12 mouse cellular contexts compared by ENCODE assay signal in genomic region chr1:60599013-60599701, GRCm38 (mm10). TPM values are rescaled to one million over a fixed set of nuclear protein-coding genes. Genes with fewer than 3 reads are reported as not detected.
A peak's percentile ranks its signal among the peaks of the same experiment; 100 is the strongest.
DNase-seq lines count a peak whose midpoint lies in the region; ATAC-seq lines count a peak whose summit lies in the region.
"Had no signal": no experiment of that assay in that cellular context is flagged by ENCODE, and none has a peak within 500 bp of the region (broad histone marks: within the 10 kb centered on the region; RNA-seq: fewer than 3 reads in every experiment).

No protein-coding gene starts in this region.

- no peaks in the 10 kb centered on the region for H3K9me3 ChIP-seq in forebrain, embryonic 16.5 days (ENCODE audit: control insufficient read depth, low read length)
- H3K9me3 ChIP-seq: embryonic facial prominence, embryonic 13.5 days; G1E had no signal

- H3K4me3 ChIP-seq in forebrain, embryonic 16.5 days (replicated peaks; ENCODE audit: low read length), result no peak overlapping the region
- H3K4me3 ChIP-seq: embryonic facial prominence, embryonic 13.5 days had no signal

- no peak overlapping the region for H3K27ac ChIP-seq in forebrain, embryonic 16.5 days (ENCODE audit: low read length)
- H3K27ac ChIP-seq: embryonic facial prominence, embryonic 13.5 days; kidney, postnatal 0 days had no signal

- H3K9ac ChIP-seq in forebrain, embryonic 16.5 days (replicated peaks; ENCODE audit: low read depth, low read length), result no peak overlapping the region
- H3K9ac ChIP-seq: embryonic facial prominence, embryonic 13.5 days had no signal

- peak; percentile 20 for DNase-seq in urinary bladder, postnatal 14 days (ENCODE audit: low spot score)
- no peak for DNase-seq in urinary bladder, postnatal 4 days (ENCODE audit: low spot score in 2 of 2)
- peak; percentile 43 to 69 for DNase-seq in cerebellum, postnatal 10 days
- peak; percentile 80 to 82 for DNase-seq in lung, adult 18-20 months
- no peak for DNase-seq in kidney, adult 11 months
- DNase-seq in spleen, postnatal 36 days (ENCODE audit: low spot score in 2 of 2), result no peak
- DNase-seq: midbrain, embryonic 14.5 days; thymus, adult 2 months had no signal

- 91% methylated on average over 6 of the region's 6 CpGs for WGBS in forebrain, embryonic 16.5 days

- H3K4me1 ChIP-seq in forebrain, embryonic 16.5 days (replicated peaks; ENCODE audit: control insufficient read depth, insufficient read depth, low read length), result no peaks in the 10 kb centered on the region
- H3K4me1 ChIP-seq: embryonic facial prominence, embryonic 13.5 days had no signal

- no peak overlapping the region for H3K4me2 ChIP-seq in forebrain, embryonic 16.5 days (ENCODE audit: low read length)
- H3K4me2 ChIP-seq: embryonic facial prominence, embryonic 13.5 days had no signal

- H3K36me3 ChIP-seq in forebrain, embryonic 16.5 days (ENCODE audit: control insufficient read depth, insufficient read depth), result no peaks in the 10 kb centered on the region
- H3K36me3 ChIP-seq: embryonic facial prominence, embryonic 13.5 days; G1E had no signal

- H3K27me3 ChIP-seq in forebrain, embryonic 16.5 days (replicated peaks; ENCODE audit: control insufficient read depth, insufficient read depth, low read length), result no peaks in the 10 kb centered on the region
- H3K27me3 ChIP-seq: embryonic facial prominence, embryonic 13.5 days had no signal

- no peak for ATAC-seq in forebrain, embryonic 16.5 days

RNA-seq across cellular contexts. Expression of gene Raph1, which starts 32.3 kb away (rescaled TPM):
- 18.9 and 21.8 TPM in 2 replicates for polyA plus RNA-seq in forebrain, embryonic 16.5 days (2015; fragmentation: Nextera tagmentation; extraction: Ambion mirVana)
- polyA plus RNA-seq: G1E had no signal

Comparison
In these comparisons a context has a peak if more than half of its experiments do, and no peak if none do; other contexts are left out.
1. DNase-seq: peak in urinary bladder, postnatal 14 days (single experiment), cerebellum, postnatal 10 days (2 of 2) and lung, adult 18-20 months (2 of 2); none in urinary bladder, postnatal 4 days (0 of 2), kidney, adult 11 months (single experiment) and spleen, postnatal 36 days (0 of 2).